Mouse (Mus musculus): Measurements from ENCODE around the gene Lrba.

DNA sequence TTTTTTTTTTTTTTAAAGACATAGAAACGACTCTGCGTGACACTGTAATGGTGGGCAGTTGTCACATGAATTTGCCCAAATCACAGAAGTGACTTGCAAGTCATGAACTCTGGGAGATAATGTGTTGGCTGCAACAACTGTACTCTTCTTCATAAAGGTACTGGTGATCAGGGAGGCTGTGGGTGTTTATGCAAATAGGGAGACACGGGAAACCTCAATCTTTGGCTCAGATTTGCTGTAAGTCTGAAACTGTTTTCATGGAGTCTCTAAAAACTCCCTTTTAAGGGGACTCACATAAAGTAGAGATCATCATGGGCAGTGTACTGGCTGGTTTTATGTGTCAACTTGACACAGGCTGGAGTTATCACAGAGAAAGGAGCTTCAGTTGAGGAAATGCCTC is 603.0 kb downstream of the Lrba start:
- TF ChIP-seq CTCF (IDR thresholded peaks at IDR 0.05) (no peak), POLR2A (IDR thresholded peaks at IDR 0.05; ENCODE audit: insufficient read depth, low read depth, low read length) (no peak)
